Mouse (Mus musculus) G1E (cell line): ENCODE results near the gene Trim47.
"Not testable (repeated sequence)": the region's sequence is repeated elsewhere in the genome, so short reads cannot be mapped to it uniquely, and the experiment has no call there.

Experiments
- CTCF ChIP-seq: IDR thresholded peaks from 2 replicates; pipeline ENCODE4 v1.5.1; 2012; ENCODE audit warnings: low read depth, low read length, inconsistent platforms, mixed read lengths
- GATA1 ChIP-seq: IDR thresholded peaks from 2 replicates; pipeline ENCODE4 v1.6.1; 2012; ENCODE audit warnings: borderline replicate concordance, low read length, inconsistent platforms, mixed read lengths

GRCm38 (mm10) chr11:116092959-116093358 lies 34.1 kb downstream of the Trim47 start:
- TF ChIP-seq CTCF, GATA1: not testable (repeated sequence)
